Mouse (Mus musculus): ENCODE results near the gene Ankrd12.

Gene Ankrd12

GRCm38 (mm10) chr17:66076934-66077333 lies at the start of gene Ankrd12:
Ankrd12 (minus strand) TSS chr17:66077089.
- DNase-seq (ENCODE audit: low read depth): peak; percentile 95

GRCm38 (mm10) chr17:66125211-66125610 lies 48.3 kb upstream of the Ankrd12 start:
- peak; percentile 30 for DNase-seq (ENCODE audit: low read depth)

GRCm38 (mm10) chr17:66123816-66124610 lies 47.1 kb upstream of the Ankrd12 start:
- DNase-seq (ENCODE audit: low read depth): peak; percentile 31

GRCm38 (mm10) chr17:66123066-66123815 lies 46.4 kb upstream of the Ankrd12 start, which contains the start of gene Ddx11:
Ddx11 (plus strand) TSS chr17:66123520.
- peak; percentile 96 for DNase-seq (ENCODE audit: low read depth)

GRCm38 (mm10) chr17:66120701-66121100 lies 43.8 kb upstream of the Ankrd12 start:
- DNase-seq (ENCODE audit: low read depth): no peak

- no peak for DNase-seq (ENCODE audit: low read depth)
Measured at GRCm38 (mm10) chr17:66118991-66119390, 42.1 kb upstream of the Ankrd12 start.

GRCm38 (mm10) chr17:66112166-66112565 lies 35.3 kb upstream of the Ankrd12 start:
- DNase-seq (ENCODE audit: low read depth): no peak

- DNase-seq (ENCODE audit: low read depth): peak; percentile 89
Measured at GRCm38 (mm10) chr17:66111402-66111959, 34.6 kb upstream of the Ankrd12 start, which contains the start of gene Washc1. Washc1 (plus strand) TSS chr17:66111545.

- peak; percentile 53 for DNase-seq (ENCODE audit: low read depth)
Measured at GRCm38 (mm10) chr17:66110746-66111145, 33.9 kb upstream of the Ankrd12 start.

- no peak for DNase-seq (ENCODE audit: low read depth)
Measured at GRCm38 (mm10) chr17:66108198-66108597, 31.3 kb upstream of the Ankrd12 start.

GRCm38 (mm10) chr17:66107466-66107865 lies 30.6 kb upstream of the Ankrd12 start:
- DNase-seq (ENCODE audit: low read depth): no peak

- DNase-seq (ENCODE audit: low read depth): peak; percentile 87
Measured at GRCm38 (mm10) chr17:66106601-66107267, 29.8 kb upstream of the Ankrd12 start.

GRCm38 (mm10) chr17:66104076-66104475 lies 27.2 kb upstream of the Ankrd12 start:
- no peak for DNase-seq (ENCODE audit: low read depth)

GRCm38 (mm10) chr17:66101380-66102330 lies 24.8 kb upstream of the Ankrd12 start, which contains the start of gene Ndufv2:
Ndufv2 (minus strand) TSS chr17:66101559.
- DNase-seq (ENCODE audit: low read depth): peak; percentile 98

GRCm38 (mm10) chr17:66100566-66101379 lies 23.9 kb upstream of the Ankrd12 start:
- no peak for DNase-seq (ENCODE audit: low read depth)

- DNase-seq (ENCODE audit: low read depth): no peak
Measured at GRCm38 (mm10) chr17:66092664-66093063, 15.8 kb upstream of the Ankrd12 start.

GRCm38 (mm10) chr17:66092065-66092464 lies 15.2 kb upstream of the Ankrd12 start:
- DNase-seq (ENCODE audit: low read depth): no peak

GRCm38 (mm10) chr17:66091392-66091791 lies 14.5 kb upstream of the Ankrd12 start:
- DNase-seq (ENCODE audit: low read depth): no peak

- DNase-seq (ENCODE audit: low read depth): no peak
Measured at GRCm38 (mm10) chr17:66090251-66090650, 13.4 kb upstream of the Ankrd12 start.

- DNase-seq (ENCODE audit: low read depth): no peak
Measured at GRCm38 (mm10) chr17:66085038-66085437, 8.1 kb upstream of the Ankrd12 start.
